Mouse (Mus musculus): ENCODE measurements around the gene Dnaaf5. TPM values are rescaled to one million over a fixed set of nuclear protein-coding genes. Genes with fewer than 3 reads are reported as not detected.
A peak's percentile ranks its signal among the peaks of the same experiment; 100 is the strongest.

Gene Dnaaf5
- polyA plus RNA-seq, 1 experiment from 2014 or later: 5.3 TPM

- Histone ChIP-seq H3K4me3 (replicated peaks; ENCODE audit: low read depth, low read length) (no peak overlapping the region), H3K4me1 (replicated peaks; ENCODE audit: insufficient read depth, low read length) (no peaks in the 10 kb centered on the region), H3K4me2 (ENCODE audit: low read length) (no peak overlapping the region), H3K9ac (ENCODE audit: low read depth, low read length) (no peak overlapping the region), H3K36me3 (ENCODE audit: insufficient read depth, low read length) (0 out of 2 replicates have a peak, but pooled peaks cover 4% of the 10 kb centered on the region), H3K27me3 (ENCODE audit: insufficient read depth, low read length) (no peaks in the 10 kb centered on the region), H3K9me3 (replicated peaks; ENCODE audit: low read length) (no peaks in the 10 kb centered on the region), H3K27ac (no peak overlapping the region)
- no peak for DNase-seq (ENCODE audit: low spot score)
- ATAC-seq (replicated peaks; ENCODE audit: low FRiP score, low read depth): no peak
- TF ChIP-seq CTCF (IDR thresholded peaks at IDR 0.05; ENCODE audit: low read depth): no peak
These were observed 58.2 kb downstream of the Dnaaf5 start for GRCm38 (mm10) chr5:139208183-139208582.

GRCm38 (mm10) chr5:139208871-139209684 is 59.1 kb downstream of the Dnaaf5 start:
- no peak overlapping the region for H3K4me3 ChIP-seq (replicated peaks; ENCODE audit: low read depth, low read length)
- DNase-seq (ENCODE audit: low spot score) (peak; percentile 35), ATAC-seq (replicated peaks; ENCODE audit: low FRiP score, low read depth) (peak; percentile 69; the same call in 1 of the 2 replicates)
- no peaks in the 10 kb centered on the region for H3K27me3 ChIP-seq (ENCODE audit: insufficient read depth, low read length)
- no peak overlapping the region for H3K4me2 ChIP-seq (ENCODE audit: low read length)
- WGBS: 86% methylated on average over 10 of the region's 10 CpGs
- TF ChIP-seq CTCF (IDR thresholded peaks at IDR 0.05; ENCODE audit: low read depth): peak; percentile 69
- no peaks in the 10 kb centered on the region for H3K4me1 ChIP-seq (replicated peaks; ENCODE audit: insufficient read depth, low read length)
- no peak overlapping the region for H3K9ac ChIP-seq (ENCODE audit: low read depth, low read length)
- no peak overlapping the region for H3K27ac ChIP-seq
- H3K9me3 ChIP-seq (replicated peaks; ENCODE audit: low read length): no peaks in the 10 kb centered on the region
- H3K36me3 ChIP-seq (ENCODE audit: insufficient read depth, low read length): 0 out of 2 replicates have a peak, but pooled peaks cover 4% of the 10 kb centered on the region

- WGBS: 90% methylated on average over 7 of the region's 7 CpGs
- H3K4me1 ChIP-seq (replicated peaks; ENCODE audit: insufficient read depth, low read length): no peaks in the 10 kb centered on the region
- no peak overlapping the region for H3K27ac ChIP-seq
- 0 out of 2 replicates have a peak, but pooled peaks cover 4% of the 10 kb centered on the region for H3K36me3 ChIP-seq (ENCODE audit: insufficient read depth, low read length)
- TF ChIP-seq CTCF (IDR thresholded peaks at IDR 0.05; ENCODE audit: low read depth): no peak
- no peaks in the 10 kb centered on the region for H3K27me3 ChIP-seq (ENCODE audit: insufficient read depth, low read length)
- DNase-seq (ENCODE audit: low spot score): no peak
- ATAC-seq (replicated peaks; ENCODE audit: low FRiP score, low read depth): no peak
- H3K4me3 ChIP-seq (replicated peaks; ENCODE audit: low read depth, low read length): no peak overlapping the region
- no peaks in the 10 kb centered on the region for H3K9me3 ChIP-seq (replicated peaks; ENCODE audit: low read length)
- H3K4me2 ChIP-seq (ENCODE audit: low read length): no peak overlapping the region
- H3K9ac ChIP-seq (ENCODE audit: low read depth, low read length): no peak overlapping the region
These were observed 59.6 kb downstream of the Dnaaf5 start for GRCm38 (mm10) chr5:139209685-139210026.

GRCm38 (mm10) chr5:139211737-139212385 is 61.8 kb downstream of the Dnaaf5 start:
- ATAC-seq (replicated peaks; ENCODE audit: low FRiP score, low read depth) (no peak), DNase-seq (ENCODE audit: low spot score) (no peak)
- TF ChIP-seq CTCF (IDR thresholded peaks at IDR 0.05; ENCODE audit: low read depth): no peak
- H3K4me3 ChIP-seq (replicated peaks; ENCODE audit: low read depth, low read length): no peak overlapping the region
- no peaks in the 10 kb centered on the region for H3K9me3 ChIP-seq (replicated peaks; ENCODE audit: low read length)
- no peak overlapping the region for H3K9ac ChIP-seq (ENCODE audit: low read depth, low read length)
- no peak overlapping the region for H3K4me2 ChIP-seq (ENCODE audit: low read length)
- H3K27me3 ChIP-seq (ENCODE audit: insufficient read depth, low read length): no peaks in the 10 kb centered on the region
- no peaks in the 10 kb centered on the region for H3K4me1 ChIP-seq (replicated peaks; ENCODE audit: insufficient read depth, low read length)
- WGBS: 91% methylated on average over 11 of the region's 11 CpGs
- peaks cover 12% of the 10 kb centered on the region; the same call in 1 of the 2 replicates for H3K36me3 ChIP-seq (ENCODE audit: insufficient read depth, low read length)
- H3K27ac ChIP-seq: no peak overlapping the region

- no peak for ATAC-seq (replicated peaks; ENCODE audit: low FRiP score, low read depth)
- Histone ChIP-seq H3K4me2 (ENCODE audit: low read length) (no peak overlapping the region), H3K36me3 (ENCODE audit: insufficient read depth, low read length) (peaks cover 13% of the 10 kb centered on the region; the same call in 1 of the 2 replicates), H3K4me1 (replicated peaks; ENCODE audit: insufficient read depth, low read length) (no peaks in the 10 kb centered on the region), H3K27ac (no peak overlapping the region), H3K27me3 (ENCODE audit: insufficient read depth, low read length) (no peaks in the 10 kb centered on the region), H3K4me3 (replicated peaks; ENCODE audit: low read depth, low read length) (no peak overlapping the region), H3K9ac (ENCODE audit: low read depth, low read length) (no peak overlapping the region), H3K9me3 (replicated peaks; ENCODE audit: low read length) (no peaks in the 10 kb centered on the region)
- DNase-seq (ENCODE audit: low spot score): no peak
- no peak for TF ChIP-seq CTCF (IDR thresholded peaks at IDR 0.05; ENCODE audit: low read depth)
These were observed 64.3 kb downstream of the Dnaaf5 start for GRCm38 (mm10) chr5:139214298-139214697.

GRCm38 (mm10) chr5:139215184-139215583 is 65.2 kb downstream of the Dnaaf5 start:
- 97% methylated on average over 5 of the region's 5 CpGs for WGBS

More at GRCm38 (mm10) chr5:139215184-139215583, 65.2 kb downstream of the Dnaaf5 start:
- Histone ChIP-seq H3K4me2 (ENCODE audit: low read length) (no peak overlapping the region), H3K4me1 (replicated peaks; ENCODE audit: insufficient read depth, low read length) (no peaks in the 10 kb centered on the region), H3K4me3 (replicated peaks; ENCODE audit: low read depth, low read length) (no peak overlapping the region), H3K9me3 (replicated peaks; ENCODE audit: low read length) (no peaks in the 10 kb centered on the region), H3K36me3 (ENCODE audit: insufficient read depth, low read length) (peaks cover 16% of the 10 kb centered on the region; the same call in 1 of the 2 replicates), H3K27ac (no peak overlapping the region), H3K27me3 (ENCODE audit: insufficient read depth, low read length) (no peaks in the 10 kb centered on the region), H3K9ac (ENCODE audit: low read depth, low read length) (no peak overlapping the region)
- no peak for TF ChIP-seq CTCF (IDR thresholded peaks at IDR 0.05; ENCODE audit: low read depth)
- DNase-seq (ENCODE audit: low spot score): no peak
- no peak for ATAC-seq (replicated peaks; ENCODE audit: low FRiP score, low read depth)

All from kidney, postnatal 0 days (tissue).